Mouse (Mus musculus): Measurements from ENCODE around the gene Pcca.

DNA sequence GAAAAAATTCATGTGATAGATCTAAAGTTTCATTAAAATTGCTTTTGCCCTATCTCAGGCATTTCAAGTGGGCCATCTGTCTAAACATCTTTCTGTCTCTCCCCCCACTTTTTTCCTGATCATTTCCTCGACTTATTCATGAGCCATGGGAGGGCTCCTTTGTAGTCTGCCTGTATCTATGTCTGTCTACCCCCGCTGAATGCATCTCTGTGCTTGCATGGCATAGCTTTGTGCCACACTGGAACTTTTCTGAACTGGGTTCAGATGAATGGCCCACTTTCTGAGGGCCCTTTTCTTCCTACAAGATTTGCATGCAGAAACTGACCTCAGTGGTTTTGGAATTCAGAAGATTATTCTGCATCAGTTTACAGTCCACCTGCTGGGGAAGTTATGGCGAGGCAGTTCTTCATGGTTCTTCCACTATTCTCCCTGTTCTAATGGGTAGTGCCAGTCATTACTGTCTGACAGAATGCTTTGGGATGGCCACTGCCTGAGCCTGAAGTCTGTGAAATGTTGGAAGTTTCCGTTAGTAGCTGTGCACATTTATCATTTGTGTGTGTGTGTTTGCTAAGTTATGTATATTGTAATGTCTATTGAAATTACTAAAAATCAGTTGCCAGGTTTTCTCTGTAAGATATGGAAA is 195.4 kb downstream of the Pcca start:
- no peak for TF ChIP-seq POLR2A (IDR thresholded peaks at IDR 0.05; ENCODE audit: borderline replicate concordance, insufficient read depth, low read length)
- no peak for TF ChIP-seq CTCF (IDR thresholded peaks at IDR 0.05; ENCODE audit: borderline replicate concordance, insufficient read depth, low read depth, low read length)
